In genomic region chr4:148644157-148644511, GRCm38 (mm10) we compare ENCODE assay signal across 8 mouse cellular contexts. TPM values are rescaled to one million over a fixed set of nuclear protein-coding genes. Genes with fewer than 3 reads are reported as not detected.
DNase-seq lines count a peak whose midpoint lies in the region; ATAC-seq and TF ChIP-seq lines count a peak whose summit lies in the region.

No protein-coding gene starts in this region.

- peaks cover 30% of the 10 kb centered on the region for H3K27me3 ChIP-seq in G1E (ENCODE audit: insufficient read depth, low read length)
- no peaks in the 10 kb centered on the region for H3K27me3 ChIP-seq in embryonic facial prominence, embryonic 13.5 days
- no peaks in the 10 kb centered on the region for H3K27me3 ChIP-seq in lung, postnatal 0 days (replicated peaks; ENCODE audit: insufficient read depth, low read length)

- intact Hi-C loops in heart, postnatal 10 days (cut with DNase I): no loop called here

- DNase-seq in G1E (ENCODE audit: low spot score): no peak
- DNase-seq in adrenal gland, postnatal 4 days (ENCODE audit: low spot score in 2 of 2): peak; percentile 38 to 53
- DNase-seq in heart, postnatal 10 days: peak; percentile 62 to 77
- DNase-seq in kidney, postnatal 4 days: peak; percentile 84 to 88
- peak; percentile 82 for DNase-seq in lung, postnatal 0 days (ENCODE audit: low spot score)
- DNase-seq in right cerebral cortex, adult 18-20 months: peak; percentile 57
- DNase-seq in urinary bladder, postnatal 25 days (ENCODE audit: low spot score): peak; percentile 72

- ATAC-seq in G1E (ENCODE audit: extremely low read depth, insufficient number of reproducible peaks, low FRiP score, poor library complexity, severe bottlenecking): no peak
- no peak for ATAC-seq in embryonic facial prominence, embryonic 13.5 days (ENCODE audit: insufficient number of reproducible peaks, insufficient read depth, low FRiP score, low TSS enrichment, low read depth)
- ATAC-seq in lung, postnatal 0 days: 0 out of 2 replicates have a peak, but pooled peaks have one; percentile 30

- H3K27ac ChIP-seq in embryonic facial prominence, embryonic 13.5 days: no peak overlapping the region
- no peak overlapping the region for H3K27ac ChIP-seq in lung, postnatal 0 days (ENCODE audit: low read length)

- no peaks in the 10 kb centered on the region for H3K9me3 ChIP-seq in G1E (replicated peaks)
- no peaks in the 10 kb centered on the region for H3K9me3 ChIP-seq in embryonic facial prominence, embryonic 13.5 days
- H3K9me3 ChIP-seq in lung, postnatal 0 days (ENCODE audit: low read length): no peaks in the 10 kb centered on the region

- H3K36me3 ChIP-seq in G1E (replicated peaks): no peaks in the 10 kb centered on the region
- no peaks in the 10 kb centered on the region for H3K36me3 ChIP-seq in embryonic facial prominence, embryonic 13.5 days
- no peaks in the 10 kb centered on the region for H3K36me3 ChIP-seq in lung, postnatal 0 days (ENCODE audit: insufficient read depth, low read length)

- TF ChIP-seq EP300 in lung, postnatal 0 days (IDR thresholded peaks at IDR 0.05): no peak

- TF ChIP-seq CTCF in G1E (IDR thresholded peaks at IDR 0.05; ENCODE audit: low read depth, low read length): peak; percentile 86
- peak; percentile 83 for TF ChIP-seq CTCF in lung, postnatal 0 days (IDR thresholded peaks at IDR 0.05)

- H3K4me3 ChIP-seq in G1E (ENCODE audit: low read depth, low read length): no peak overlapping the region
- 0 out of 2 replicates have a peak overlapping the region, but pooled peaks have one; percentile 13 for H3K4me3 ChIP-seq in embryonic facial prominence, embryonic 13.5 days
- H3K4me3 ChIP-seq in lung, postnatal 0 days (ENCODE audit: low read depth, low read length): no peak overlapping the region

- H3K4me2 ChIP-seq in embryonic facial prominence, embryonic 13.5 days: peak overlapping the region; percentile 45
- peak overlapping the region; percentile 36 for H3K4me2 ChIP-seq in lung, postnatal 0 days (replicated peaks; ENCODE audit: low read depth, low read length)

- H3K9ac ChIP-seq in embryonic facial prominence, embryonic 13.5 days: peak overlapping the region; percentile 52
- H3K9ac ChIP-seq in lung, postnatal 0 days (replicated peaks; ENCODE audit: low read depth): no peak overlapping the region

- WGBS in embryonic facial prominence, embryonic 13.5 days: 6% methylated on average over 9 of the region's 9 CpGs
- 3% methylated on average over 9 of the region's 9 CpGs for WGBS in lung, postnatal 0 days

- H3K4me1 ChIP-seq in G1E (ENCODE audit: insufficient read depth, low read depth, low read length): peaks cover 13% of the 10 kb centered on the region
- H3K4me1 ChIP-seq in embryonic facial prominence, embryonic 13.5 days: 0 out of 2 replicates have a peak, but pooled peaks cover 12% of the 10 kb centered on the region
- no peaks in the 10 kb centered on the region for H3K4me1 ChIP-seq in lung, postnatal 0 days (ENCODE audit: insufficient read depth, low read depth, low read length)

RNA-seq across cellular contexts. Expression of gene Gm572, which starts 1.0 kb away (rescaled TPM):
- not detected in 2 replicates for total RNA-seq in G1E (2014; fragmentation: Nextera tagmentation)
- not detected in 2 replicates for total RNA-seq in G1E (2017)
- not detected in 2 replicates for polyA plus RNA-seq in G1E (2012)
- total RNA-seq in adrenal gland, postnatal 4 days (2021): under 1 TPM; 0.37 to 0.42 TPM
- polyA plus RNA-seq in embryonic facial prominence, embryonic 13.5 days (2015; fragmentation: Nextera tagmentation; extraction: Ambion mirVana): not detected in 2 replicates
- total RNA-seq in heart, postnatal 10 days (2021): 1 to 10 TPM; 4.5 to 5.0 TPM
- not detected in 2 replicates for polyA plus RNA-seq in lung, postnatal 0 days (2015; fragmentation: Nextera tagmentation; extraction: Ambion mirVana)

RNA-seq across cellular contexts. Expression of gene Tardbp, which starts 17.3 kb away (rescaled TPM):
- 296 and 308 TPM in 2 replicates for total RNA-seq in G1E (2014; fragmentation: Nextera tagmentation)
- total RNA-seq in G1E (2017): 465 and 649 TPM in 2 replicates
- polyA plus RNA-seq in G1E (2012): 26.7 and 59.3 TPM in 2 replicates
- 100 to 1,000 TPM; 280 to 349 TPM for total RNA-seq in adrenal gland, postnatal 4 days (2021)
- 371 and 401 TPM in 2 replicates for polyA plus RNA-seq in embryonic facial prominence, embryonic 13.5 days (2015; fragmentation: Nextera tagmentation; extraction: Ambion mirVana)
- total RNA-seq in heart, postnatal 10 days (2021): 100 to 1,000 TPM; 148 to 181 TPM
- polyA plus RNA-seq in lung, postnatal 0 days (2015; fragmentation: Nextera tagmentation; extraction: Ambion mirVana): 124 and 157 TPM in 2 replicates

RNA-seq across cellular contexts. Expression of gene Masp2, which starts 41.8 kb away (rescaled TPM):
- total RNA-seq in G1E (2014; fragmentation: Nextera tagmentation) (16.5 and 18.1 TPM in 2 replicates), G1E (2017) (2.3 and 2.9 TPM in 2 replicates)
- polyA plus RNA-seq in G1E (2012): 0.57 and 0.69 TPM in 2 replicates
- total RNA-seq in adrenal gland, postnatal 4 days (2021): 10 to 100 TPM in 1 of 2 experiments, 1 to 10 TPM in 1; 1.1 to 14.8 TPM
- 0.07 and 1.1 TPM in 2 replicates for polyA plus RNA-seq in embryonic facial prominence, embryonic 13.5 days (2015; fragmentation: Nextera tagmentation; extraction: Ambion mirVana)
- under 1 TPM; 0.29 to 0.30 TPM for total RNA-seq in heart, postnatal 10 days (2021)
- 0.13 TPM in 1 of 2 replicates, not detected in the other for polyA plus RNA-seq in lung, postnatal 0 days (2015; fragmentation: Nextera tagmentation; extraction: Ambion mirVana)

RNA-seq across cellular contexts. Expression of gene Srm, which starts 52.8 kb away (rescaled TPM):
- total RNA-seq in G1E (2014; fragmentation: Nextera tagmentation) (328 and 436 TPM in 2 replicates), G1E (2017) (37.8 and 39.5 TPM in 2 replicates)
- polyA plus RNA-seq in G1E (2012): 379 and 407 TPM in 2 replicates
- total RNA-seq in adrenal gland, postnatal 4 days (2021): 10 to 100 TPM; 55.9 to 60.3 TPM
- 201 and 214 TPM in 2 replicates for polyA plus RNA-seq in embryonic facial prominence, embryonic 13.5 days (2015; fragmentation: Nextera tagmentation; extraction: Ambion mirVana)
- total RNA-seq in heart, postnatal 10 days (2021): 10 to 100 TPM; 25.4 to 26.8 TPM
- 45.8 and 46.6 TPM in 2 replicates for polyA plus RNA-seq in lung, postnatal 0 days (2015; fragmentation: Nextera tagmentation; extraction: Ambion mirVana)
